In genomic region chr17:73008901-73009300, GRCm38 (mm10) we compare ENCODE assay signal across 8 mouse cellular contexts.
A peak's percentile ranks its signal among the peaks of the same experiment; 100 is the strongest.
DNase-seq lines count a peak whose midpoint lies in the region; ATAC-seq and TF ChIP-seq lines count a peak whose summit lies in the region.

No protein-coding gene starts in this region.

- H3K36me3 ChIP-seq in kidney, embryonic 15.5 days = no peaks in the 10 kb centered on the region
- no peaks in the 10 kb centered on the region for H3K36me3 ChIP-seq in thymus, adult 2 months (ENCODE audit: control insufficient read depth, insufficient read depth, low read length)

- no peaks in the 10 kb centered on the region for H3K9me3 ChIP-seq in kidney, embryonic 15.5 days (replicated peaks)

- peaks cover 26% of the 10 kb centered on the region for H3K4me1 ChIP-seq in kidney, embryonic 15.5 days
- H3K4me1 ChIP-seq in thymus, adult 2 months (replicated peaks; ENCODE audit: control insufficient read depth, insufficient read depth, low read length) = peaks cover 33% of the 10 kb centered on the region

- no peak overlapping the region for H3K4me3 ChIP-seq in kidney, embryonic 15.5 days (replicated peaks)
- H3K4me3 ChIP-seq in thymus, adult 2 months (ENCODE audit: control insufficient read depth, insufficient read depth, low read length) = no peak overlapping the region

- H3K9ac ChIP-seq in kidney, embryonic 15.5 days = no peak overlapping the region

- peak; percentile 66; the same call in 1 of the 2 replicates for TF ChIP-seq CTCF in thymus, adult 2 months (IDR thresholded peaks at IDR 0.05; ENCODE audit: borderline replicate concordance, control insufficient read depth, extremely low read depth, insufficient read depth, low read length, poor library complexity)

- no peak for ATAC-seq in kidney, embryonic 15.5 days (replicated peaks; ENCODE audit: low FRiP score)
- peak; percentile 89 for ATAC-seq in granulocyte monocyte progenitor cell, adult 5-6 weeks (replicated peaks; ENCODE audit: poor library complexity, severe bottlenecking)
- ATAC-seq in megakaryocyte-erythroid progenitor cell, adult 5-6 weeks (replicated peaks; ENCODE audit: low FRiP score, low TSS enrichment, poor library complexity, severe bottlenecking) = peak; percentile 91

- H3K27ac ChIP-seq in kidney, embryonic 15.5 days = no peak overlapping the region
- H3K27ac ChIP-seq in thymus, adult 2 months (ENCODE audit: control insufficient read depth, insufficient read depth, low read length) = peak overlapping the region; percentile 47

- no peak for TF ChIP-seq POLR2A in thymus, adult 2 months (IDR thresholded peaks at IDR 0.05; ENCODE audit: control insufficient read depth, extremely low read depth, insufficient read depth, low read length, poor library complexity)

- WGBS in kidney, embryonic 15.5 days = 51% methylated on average over 4 of the region's 4 CpGs
- 10% methylated on average over 4 of the region's 4 CpGs for WGBS in thymus, adult 2 months

- DNase-seq in kidney, adult 11 months = peak; percentile 35
- peak; percentile 29 for DNase-seq in MN1 (ENCODE audit: low spot score)
- DNase-seq in cerebellum, adult 8-10 months = peak; percentile 35
- peak; percentile 38 for DNase-seq in layer of hippocampus, adult 9-10 months (ENCODE audit: low spot score)
- peak; percentile 54 for DNase-seq in thymus, adult 2 months

- H3K27me3 ChIP-seq in kidney, embryonic 15.5 days = no peaks in the 10 kb centered on the region
- no peaks in the 10 kb centered on the region for H3K27me3 ChIP-seq in thymus, adult 2 months (ENCODE audit: control insufficient read depth, insufficient read depth, low read length)

- no peak overlapping the region for H3K4me2 ChIP-seq in kidney, embryonic 15.5 days
